In the genomic region with DNA sequence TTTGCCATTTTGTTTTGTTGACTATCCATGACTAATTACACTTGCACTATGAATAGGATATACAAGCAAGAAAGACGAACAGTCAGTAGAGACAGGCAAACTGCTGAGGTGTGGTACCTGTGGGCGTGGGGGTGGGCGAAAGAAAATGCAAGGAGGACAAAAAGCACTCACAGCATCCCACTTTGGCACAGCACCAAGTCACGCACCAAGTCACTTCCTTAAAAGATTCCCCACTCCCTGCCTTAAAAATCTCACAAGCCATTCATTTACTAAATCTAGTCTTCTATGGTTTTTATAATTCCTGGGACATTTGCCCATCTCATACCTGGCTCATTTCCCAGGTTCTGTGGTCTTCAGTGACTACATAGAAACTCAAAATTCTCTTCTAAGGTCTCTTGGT, we compare ENCODE assay signal across 21 mouse cellular contexts.
A peak's percentile ranks its signal among the peaks of the same experiment; 100 is the strongest.
DNase-seq lines count a peak whose midpoint lies in the region; ATAC-seq and TF ChIP-seq lines count a peak whose summit lies in the region.
"Had no signal": no experiment of that assay in that cellular context is flagged by ENCODE, and none has a peak within 500 bp of the region (broad histone marks: within the 10 kb centered on the region; RNA-seq: fewer than 3 reads in every experiment).

No protein-coding gene starts in this region.

- WGBS in midbrain, postnatal 0 days = 70% methylated on average over 4 of the region's 4 CpGs
- 96% methylated on average over 4 of the region's 4 CpGs for WGBS in midbrain, embryonic 10.5 days

- no peaks in the 10 kb centered on the region for H3K4me1 ChIP-seq in midbrain, postnatal 0 days (ENCODE audit: insufficient read depth, low read length)
- H3K4me1 ChIP-seq in midbrain, embryonic 10.5 days = no peaks in the 10 kb centered on the region
- H3K4me1 ChIP-seq: embryonic facial prominence, embryonic 12.5 days; forebrain, embryonic 12.5 days had no signal

- H3K36me3 ChIP-seq in midbrain, postnatal 0 days (ENCODE audit: insufficient read depth, low read length) = no peaks in the 10 kb centered on the region
- H3K36me3 ChIP-seq in midbrain, embryonic 10.5 days = no peaks in the 10 kb centered on the region
- H3K36me3 ChIP-seq: embryonic facial prominence, embryonic 12.5 days; forebrain, embryonic 12.5 days had no signal

- no peak for TF ChIP-seq CTCF in midbrain, postnatal 0 days (IDR thresholded peaks at IDR 0.05)

- no peak overlapping the region for H3K4me2 ChIP-seq in midbrain, postnatal 0 days (ENCODE audit: low read depth, low read length, poor library complexity, severe bottlenecking)
- H3K4me2 ChIP-seq: embryonic facial prominence, embryonic 12.5 days; forebrain, embryonic 12.5 days; hindbrain, embryonic 14.5 days had no signal

- peak; percentile 70 for ATAC-seq in frontal cortex, adult (ENCODE audit: low TSS enrichment)
- no peak for ATAC-seq in midbrain, postnatal 0 days (ENCODE audit: low FRiP score)
- ATAC-seq: activated CD4-positive, CD25-positive, alpha-beta regulatory T cell, adult 4 months; inflammation-experienced regulatory T-cells, adult 6 months had no signal

- no peak overlapping the region for H3K27ac ChIP-seq in midbrain, postnatal 0 days (ENCODE audit: low read depth, low read length)
- no peak overlapping the region for H3K27ac ChIP-seq in midbrain, embryonic 10.5 days (replicated peaks)
- H3K27ac ChIP-seq: embryonic facial prominence, embryonic 12.5 days; forebrain, embryonic 12.5 days; hindbrain, embryonic 14.5 days; stomach, postnatal 0 days had no signal

- H3K9ac ChIP-seq in midbrain, postnatal 0 days (replicated peaks; ENCODE audit: low read length, poor library complexity, severe bottlenecking) = no peak overlapping the region
- H3K9ac ChIP-seq: embryonic facial prominence, embryonic 12.5 days; forebrain, embryonic 12.5 days; hindbrain, embryonic 14.5 days had no signal

- H3K9me3 ChIP-seq in midbrain, postnatal 0 days (ENCODE audit: low read length) = no peaks in the 10 kb centered on the region
- no peaks in the 10 kb centered on the region for H3K9me3 ChIP-seq in midbrain, embryonic 10.5 days (replicated peaks)
- H3K9me3 ChIP-seq: embryonic facial prominence, embryonic 12.5 days; forebrain, embryonic 12.5 days had no signal

- H3K4me3 ChIP-seq in midbrain, postnatal 0 days (ENCODE audit: low read depth, low read length) = no peak overlapping the region
- H3K4me3 ChIP-seq in midbrain, embryonic 10.5 days = no peak overlapping the region
- H3K4me3 ChIP-seq: embryonic facial prominence, embryonic 12.5 days; erythroblast, embryonic 14.5 days; forebrain, embryonic 12.5 days had no signal

- no peak for DNase-seq in frontal cortex, postnatal 10 days (ENCODE audit: low spot score in 2 of 2)
- DNase-seq in midbrain, postnatal 0 days (ENCODE audit: low spot score) = peak; percentile 19
- no peak for DNase-seq in midbrain, embryonic 10.5 days (ENCODE audit: low spot score)
- DNase-seq in brain, adult 2 months (ENCODE audit: low read depth, low spot score) = peak; percentile 72
- DNase-seq in right cerebral cortex, postnatal 25 days = peak; percentile 42
- no peak for DNase-seq in neural tube, embryonic 10.5 days (ENCODE audit: extremely low spot score, low spot score)
- no peak for DNase-seq in thymus, postnatal 36 days
- DNase-seq: adrenal gland, postnatal 10 days; cerebellum, adult 9-10 months; heart, postnatal 4 days; kidney, adult 8-10 months; kidney, postnatal 10 days; lung, postnatal 4 days had no signal

- no peaks in the 10 kb centered on the region for H3K27me3 ChIP-seq in midbrain, postnatal 0 days (ENCODE audit: insufficient read depth, low read length)
- H3K27me3 ChIP-seq in midbrain, embryonic 10.5 days (ENCODE audit: low read depth, poor library complexity, severe bottlenecking) = no peaks in the 10 kb centered on the region
- H3K27me3 ChIP-seq: embryonic facial prominence, embryonic 12.5 days; forebrain, embryonic 12.5 days had no signal

Comparison
In these comparisons a context has a peak if more than half of its experiments do, and no peak if none do; other contexts are left out.
1. DNase-seq: peak in midbrain, postnatal 0 days (single experiment), brain, adult 2 months (single experiment) and right cerebral cortex, postnatal 25 days (single experiment); none in frontal cortex, postnatal 10 days (0 of 2), midbrain, embryonic 10.5 days (single experiment), neural tube, embryonic 10.5 days (single experiment) and thymus, postnatal 36 days (0 of 2).